In genomic region chr3:65316738-65317137, GRCm38 (mm10) we compare ENCODE assay signal across 24 mouse cellular contexts.
"Had no signal": no experiment of that assay in that cellular context is flagged by ENCODE, and none has a peak within 500 bp of the region (broad histone marks: within the 10 kb centered on the region; RNA-seq: fewer than 3 reads in every experiment).

No protein-coding gene starts in this region.

- H3K27ac ChIP-seq: kidney, embryonic 15.5 days; limb, embryonic 10.5 days; limb, embryonic 13.5 days; liver, embryonic 12.5 days; liver, embryonic 15.5 days; lung, embryonic 15.5 days; neural tube, embryonic 13.5 days; stomach, postnatal 0 days had no signal

- H3K4me1 ChIP-seq: kidney, embryonic 15.5 days; limb, embryonic 10.5 days; limb, embryonic 13.5 days; liver, embryonic 12.5 days; liver, embryonic 15.5 days; neural tube, embryonic 13.5 days had no signal

- H3K36me3 ChIP-seq: kidney, embryonic 15.5 days; limb, embryonic 10.5 days; limb, embryonic 13.5 days; liver, embryonic 12.5 days; liver, embryonic 15.5 days; lung, embryonic 15.5 days; neural tube, embryonic 13.5 days had no signal

- H3K4me2 ChIP-seq: kidney, embryonic 15.5 days; limb, embryonic 13.5 days; liver, embryonic 12.5 days; liver, embryonic 15.5 days; lung, embryonic 15.5 days; midbrain, embryonic 11.5 days; neural tube, embryonic 13.5 days had no signal

- ATAC-seq: liver, embryonic 12.5 days had no signal

- H3K9me3 ChIP-seq: kidney, embryonic 15.5 days; limb, embryonic 10.5 days; limb, embryonic 13.5 days; liver, embryonic 12.5 days; liver, embryonic 15.5 days; lung, embryonic 15.5 days; neural tube, embryonic 13.5 days had no signal

- H3K4me3 ChIP-seq: kidney, embryonic 15.5 days; limb, embryonic 10.5 days; limb, embryonic 13.5 days; liver, embryonic 12.5 days; liver, embryonic 15.5 days; lung, embryonic 15.5 days; myocyte; neural tube, embryonic 13.5 days had no signal

- H3K9ac ChIP-seq: kidney, embryonic 15.5 days; limb, embryonic 13.5 days; liver, embryonic 12.5 days; liver, embryonic 15.5 days; lung, embryonic 15.5 days; neural tube, embryonic 13.5 days had no signal

- H3K27me3 ChIP-seq: kidney, embryonic 15.5 days; limb, embryonic 13.5 days; liver, embryonic 12.5 days; liver, embryonic 15.5 days; lung, embryonic 15.5 days; neural tube, embryonic 13.5 days had no signal

- DNase-seq: kidney, adult 8-10 months; kidney, postnatal 10 days; kidney, postnatal 36 days; liver; lung, adult 18-20 months; lung, postnatal 14 days; lung, postnatal 4 days; midbrain, embryonic 14.5 days; right cerebral cortex, adult 18-20 months; right cerebral cortex, postnatal 14 days; right cerebral cortex, postnatal 4 days; thymus, adult 2 months; thymus, postnatal 14 days; thymus, postnatal 4 days had no signal
